Mouse (Mus musculus) erythroblast, embryonic 14.5 days (primary cell): Measurements from ENCODE around the gene Fgfr2.

ENCODE experiments used
- GATA1 ChIP-seq: IDR thresholded peaks from 2 replicates; pipeline ENCODE4 v1.6.1; 2012; ENCODE audit warnings: low read length, inconsistent platforms, mixed read lengths
- TAL1 ChIP-seq: IDR thresholded peaks from 3 replicates; pipeline ENCODE4 v1.6.1; 2012; ENCODE audit warnings: low read length, inconsistent platforms, mixed read lengths

DNA sequence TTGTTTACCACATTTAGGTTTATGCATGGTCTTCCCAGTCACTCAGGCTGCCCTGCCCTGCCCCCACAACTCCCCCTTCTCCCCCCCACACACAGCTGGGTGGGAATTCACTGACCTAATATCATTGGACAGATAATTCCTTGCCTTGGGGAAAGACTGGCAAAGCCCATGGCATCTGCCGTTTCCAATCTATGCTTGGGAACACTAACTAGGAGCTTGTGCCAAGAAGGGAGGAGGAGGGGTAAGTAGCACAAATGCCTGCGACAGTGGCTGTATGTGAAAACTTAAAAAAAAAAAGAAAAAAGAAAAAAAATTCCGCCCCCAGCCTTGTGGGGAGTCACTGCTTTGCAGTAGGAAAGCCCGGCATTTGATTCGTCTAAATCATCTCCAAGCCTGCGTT, 56.4 kb downstream of the Fgfr2 start:
- TF ChIP-seq TAL1: no peak
- no peak for TF ChIP-seq GATA1
